Mouse (Mus musculus) erythroblast, adult 5-6 weeks (primary cell): Measurements from ENCODE around the gene Zbtb20. TPM values are rescaled to one million over a fixed set of nuclear protein-coding genes. Genes with fewer than 3 reads are reported as not detected.

Experiments
- ATAC-seq: replicated peaks from 2 replicates; pipeline ENCODE4 v1.8.0; 2016; ENCODE audit warnings: moderate number of reproducible peaks, mild to moderate bottlenecking, moderate TSS enrichment, inconsistent platforms; ENCODE audit not compliant: poor library complexity, low FRiP score, severe bottlenecking
- total RNA-seq, 2 experiments: library from RNA; stranded (forward) in 1 of 2; stranded (reverse) in 1 of 2; fragments of 150-400 nt in 1 of 2; fragments of 200-764, 138-1000 nt in 1 of 2; gene quantifications; 2 replicates each; pipeline versions ENCODE4 v1.2.3 to v1.2.4; 2015 to 2017; ENCODE audit warnings: low replicate concordance in 2 of 2

Gene Zbtb20
- total RNA-seq, 2 experiments from 2014 or later: 2.5 to 3.3 TPM

- no peak for ATAC-seq
Observed at GRCm38 (mm10) chr16:43383149-43383740, 507.6 kb downstream of the Zbtb20 start.

DNA sequence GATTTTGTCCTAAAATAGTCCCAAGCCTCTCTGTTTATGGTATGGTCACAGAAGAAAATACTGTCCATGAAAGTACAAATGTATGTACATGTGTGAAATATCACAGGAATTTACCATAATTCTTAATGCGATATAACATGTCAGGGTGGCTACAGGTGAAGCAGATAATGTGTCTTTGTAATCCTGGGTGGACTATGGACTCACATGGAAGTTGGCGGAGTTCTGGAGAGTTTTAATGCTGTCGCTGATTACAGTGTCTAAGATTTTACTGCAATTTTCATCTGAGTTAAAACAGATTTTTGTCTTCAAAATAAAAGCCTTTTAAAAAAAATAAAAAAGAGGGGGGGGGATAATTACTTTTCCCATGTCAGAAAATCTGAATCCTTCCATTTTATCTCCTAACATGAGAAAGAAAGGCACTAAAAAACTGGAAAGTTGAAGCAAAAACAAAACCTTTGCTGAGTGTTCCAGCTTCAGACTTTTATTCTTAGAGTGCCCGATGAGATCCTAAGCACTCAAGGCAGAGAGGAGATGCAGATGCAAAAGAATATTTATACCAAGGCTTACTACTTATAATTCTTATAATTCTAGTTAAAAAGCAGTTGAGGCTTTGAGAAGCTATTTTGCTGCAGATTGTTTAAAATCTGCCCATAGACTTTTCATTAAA, 509.4 kb downstream of the Zbtb20 start:
- no peak for ATAC-seq

DNA sequence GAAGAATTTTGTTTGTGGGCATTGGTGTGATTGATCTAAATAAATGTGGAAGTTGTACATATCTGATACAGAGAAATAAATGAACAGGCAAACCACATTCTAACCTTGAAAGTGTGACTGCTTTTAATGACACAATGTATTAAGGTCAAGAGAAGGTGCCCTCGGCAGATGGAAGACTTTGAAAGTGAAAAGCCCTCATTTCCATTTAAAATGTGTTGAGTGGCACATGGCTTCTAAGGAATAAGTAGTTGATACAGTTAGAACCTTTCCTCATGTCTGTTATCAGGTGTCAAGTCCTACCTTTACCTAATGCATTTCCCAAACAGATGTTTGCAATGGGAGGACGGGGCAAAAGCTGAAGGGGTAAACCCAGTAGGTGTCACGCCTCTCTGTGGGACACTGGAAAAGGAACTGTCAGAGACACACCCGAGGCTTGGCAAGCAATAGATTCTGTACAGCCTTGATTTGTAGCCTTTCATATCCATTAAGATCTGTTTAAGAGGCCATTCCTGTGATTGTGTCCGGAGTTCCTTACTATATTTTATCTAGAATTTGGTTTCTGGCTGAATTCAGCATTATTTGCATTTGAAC, 510.0 kb downstream of the Zbtb20 start:
- ATAC-seq: no peak

- no peak for ATAC-seq
Observed at GRCm38 (mm10) chr16:43386426-43386825, 510.7 kb downstream of the Zbtb20 start.

DNA sequence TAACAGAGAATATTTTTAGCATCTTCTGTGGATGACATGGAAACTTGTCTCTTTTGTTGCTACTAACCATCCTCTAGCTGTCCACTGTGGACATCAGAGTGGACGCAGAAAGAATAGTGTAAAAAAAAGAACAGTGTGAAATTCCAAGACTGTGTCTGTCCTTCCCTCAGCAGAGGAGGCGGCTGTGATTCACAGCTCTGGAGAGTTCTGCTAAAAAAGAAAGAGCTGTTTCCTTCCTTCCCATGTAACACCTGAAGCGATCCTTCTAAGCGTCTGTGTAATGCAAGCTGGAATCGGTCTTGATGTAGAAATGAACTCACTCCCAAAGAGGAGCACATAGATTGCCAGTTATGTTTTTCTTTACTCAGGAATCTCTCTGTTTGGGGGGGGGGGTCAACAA, 512.7 kb downstream of the Zbtb20 start:
- no peak for ATAC-seq

- no peak for ATAC-seq
Observed at GRCm38 (mm10) chr16:43390387-43390786, 514.7 kb downstream of the Zbtb20 start.

DNA sequence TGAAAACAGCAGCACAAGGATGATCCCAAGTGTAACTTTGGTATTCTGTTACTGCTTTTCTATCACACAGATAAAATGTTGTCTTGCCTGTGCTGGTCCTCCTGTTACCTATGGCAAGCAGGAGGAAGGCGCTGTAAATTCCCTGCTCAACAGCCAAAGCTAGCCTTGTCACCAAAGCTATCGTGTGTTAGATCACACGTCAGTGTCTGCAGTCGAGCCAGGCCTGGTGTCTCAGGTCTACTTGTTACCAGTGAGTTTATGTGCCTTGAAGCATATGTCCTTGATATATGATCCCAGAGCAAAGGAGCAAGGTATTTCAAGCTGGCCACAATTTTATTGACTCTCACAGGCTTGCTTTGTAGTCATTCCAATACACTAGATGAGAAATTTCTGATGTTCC, 517.7 kb downstream of the Zbtb20 start:
- no peak for ATAC-seq

GRCm38 (mm10) chr16:43394013-43394568, 518.4 kb downstream of the Zbtb20 start:
- ATAC-seq: no peak

- no peak for ATAC-seq
Observed at GRCm38 (mm10) chr16:43394760-43395159, 519.1 kb downstream of the Zbtb20 start.

- no peak for ATAC-seq
Observed at GRCm38 (mm10) chr16:43396849-43397628, 521.4 kb downstream of the Zbtb20 start.

- ATAC-seq: no peak
Observed at GRCm38 (mm10) chr16:43397629-43398323, 522.1 kb downstream of the Zbtb20 start.

- ATAC-seq: no peak
Observed at GRCm38 (mm10) chr16:43399428-43399827, 523.7 kb downstream of the Zbtb20 start.

DNA sequence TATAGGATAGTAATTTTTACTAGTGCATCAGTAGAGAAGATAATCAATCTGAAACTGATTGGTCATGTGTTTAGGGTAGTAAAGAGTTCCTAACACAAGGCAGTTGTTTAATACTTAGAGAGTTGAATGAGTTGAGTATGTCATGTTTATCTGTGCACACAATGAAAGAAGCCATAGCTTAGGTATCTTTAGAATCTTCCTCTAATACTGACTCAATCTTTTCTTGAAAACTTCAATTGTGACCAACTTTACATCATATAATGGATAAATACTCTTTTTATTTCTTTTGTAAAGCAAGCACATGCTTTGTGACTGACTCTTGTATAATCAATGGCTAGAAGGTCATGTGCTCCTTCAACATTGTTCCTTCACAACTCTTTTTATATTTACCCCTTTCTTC, 524.4 kb downstream of the Zbtb20 start:
- ATAC-seq: no peak

GRCm38 (mm10) chr16:43400949-43401348, 525.3 kb downstream of the Zbtb20 start:
- ATAC-seq: no peak

GRCm38 (mm10) chr16:43402888-43403287, 527.2 kb downstream of the Zbtb20 start:
- ATAC-seq: no peak

- no peak for ATAC-seq
Observed at GRCm38 (mm10) chr16:43405089-43405488, 529.4 kb downstream of the Zbtb20 start.

- no peak for ATAC-seq
Observed at GRCm38 (mm10) chr16:43407594-43408142, 532.0 kb downstream of the Zbtb20 start.

- no peak for ATAC-seq
Observed at GRCm38 (mm10) chr16:43408622-43409021, 532.9 kb downstream of the Zbtb20 start.

GRCm38 (mm10) chr16:43409108-43409909, 533.6 kb downstream of the Zbtb20 start:
- ATAC-seq: no peak
